Mouse (Mus musculus): ENCODE measurements around the gene Med15.
A peak's percentile ranks its signal among the peaks of the same experiment; 100 is the strongest.
"Not testable (repeated sequence)": the region's sequence is repeated elsewhere in the genome, so short reads cannot be mapped to it uniquely, and the experiment has no call there.

The Med15 gene

DNA sequence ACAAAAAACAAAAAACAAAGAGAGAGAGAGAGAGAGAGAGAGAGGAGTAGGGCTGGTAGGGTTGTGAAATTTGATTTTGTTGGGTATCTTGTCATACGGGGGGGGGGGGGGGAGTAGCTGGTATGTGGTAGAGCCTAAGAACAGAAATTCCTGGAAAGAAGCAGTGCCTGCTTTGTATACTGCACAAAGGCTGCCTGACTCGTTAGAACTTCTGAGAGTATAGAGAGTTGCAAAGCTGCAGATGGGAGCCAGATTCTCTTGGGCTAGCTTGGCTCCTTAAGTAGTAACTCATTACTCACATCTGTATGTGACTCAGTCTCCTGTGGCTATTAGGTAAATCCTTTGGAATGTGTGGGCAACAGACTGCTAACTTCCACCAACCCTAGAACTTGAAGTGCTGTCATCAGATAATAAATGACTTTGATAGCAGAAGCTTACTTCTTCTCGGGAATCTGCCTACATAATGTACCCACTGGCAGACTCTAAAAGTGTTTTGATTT lies at the start of gene Med15:
Gene Med15 (minus strand): TSS at position 51 of the 500 bp plus-strand sequence.
- no peak for DNase-seq (ENCODE audit: low read depth)

DNA sequence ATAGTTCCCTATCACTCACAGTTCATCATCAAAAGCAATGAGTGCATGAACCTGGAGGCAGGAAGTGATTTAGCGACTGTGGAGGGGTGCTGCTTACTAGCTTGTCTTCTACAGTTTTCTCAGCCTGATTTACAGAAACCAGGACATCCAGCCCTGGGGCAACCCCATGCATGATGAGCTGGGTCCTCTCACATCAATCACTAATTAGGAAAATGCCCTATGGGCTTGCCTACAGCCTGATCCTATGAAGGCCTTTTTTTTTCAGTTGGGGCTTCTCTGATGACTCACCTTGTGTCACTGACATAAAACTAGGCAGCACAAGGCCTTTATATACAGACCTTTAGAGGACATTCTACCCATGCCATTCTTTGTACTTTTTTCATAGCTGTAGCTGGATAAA lies 47.0 kb upstream of the Med15 start:
- DNase-seq (ENCODE audit: low read depth), result no peak

DNA sequence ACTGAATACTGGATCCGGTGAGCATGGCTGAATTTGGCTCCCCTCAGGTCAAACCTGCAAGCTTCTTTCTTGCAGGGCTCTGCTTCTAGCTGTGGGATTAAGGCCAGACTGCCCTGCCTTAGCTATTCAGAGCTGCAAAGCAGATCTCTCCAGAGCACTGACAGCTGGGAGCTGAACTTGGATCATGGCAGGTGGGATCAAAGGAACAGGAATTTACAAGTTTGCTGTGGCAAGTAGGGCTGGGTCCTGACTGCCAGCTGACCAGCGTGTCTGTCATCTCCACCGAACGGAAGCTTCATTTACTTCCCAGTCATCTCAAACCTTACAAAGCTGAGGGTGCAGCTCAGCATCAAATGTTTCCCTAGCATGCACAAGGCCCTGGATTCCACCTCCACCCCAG lies 45.5 kb upstream of the Med15 start:
- no peak for DNase-seq (ENCODE audit: low read depth)

DNA sequence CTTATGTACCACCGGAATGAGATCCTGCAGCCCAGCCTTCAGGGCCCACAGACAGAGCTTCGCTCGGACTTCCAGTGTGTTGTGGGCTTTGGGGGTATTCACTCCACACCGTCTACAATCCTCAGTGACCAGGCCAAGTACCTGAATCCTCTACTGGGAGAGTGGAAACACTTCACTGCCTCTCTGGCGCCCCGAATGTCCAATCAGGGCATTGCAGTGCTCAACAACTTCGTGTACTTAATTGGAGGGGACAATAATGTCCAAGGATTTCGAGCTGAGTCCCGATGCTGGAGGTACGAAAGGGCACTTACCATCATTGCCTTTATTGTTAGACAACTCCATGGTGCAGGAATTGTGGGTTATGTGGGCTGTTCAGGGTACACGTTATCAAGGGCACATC lies 44.1 kb upstream of the Med15 start:
- peak; percentile 37 for DNase-seq (ENCODE audit: low read depth)

DNA sequence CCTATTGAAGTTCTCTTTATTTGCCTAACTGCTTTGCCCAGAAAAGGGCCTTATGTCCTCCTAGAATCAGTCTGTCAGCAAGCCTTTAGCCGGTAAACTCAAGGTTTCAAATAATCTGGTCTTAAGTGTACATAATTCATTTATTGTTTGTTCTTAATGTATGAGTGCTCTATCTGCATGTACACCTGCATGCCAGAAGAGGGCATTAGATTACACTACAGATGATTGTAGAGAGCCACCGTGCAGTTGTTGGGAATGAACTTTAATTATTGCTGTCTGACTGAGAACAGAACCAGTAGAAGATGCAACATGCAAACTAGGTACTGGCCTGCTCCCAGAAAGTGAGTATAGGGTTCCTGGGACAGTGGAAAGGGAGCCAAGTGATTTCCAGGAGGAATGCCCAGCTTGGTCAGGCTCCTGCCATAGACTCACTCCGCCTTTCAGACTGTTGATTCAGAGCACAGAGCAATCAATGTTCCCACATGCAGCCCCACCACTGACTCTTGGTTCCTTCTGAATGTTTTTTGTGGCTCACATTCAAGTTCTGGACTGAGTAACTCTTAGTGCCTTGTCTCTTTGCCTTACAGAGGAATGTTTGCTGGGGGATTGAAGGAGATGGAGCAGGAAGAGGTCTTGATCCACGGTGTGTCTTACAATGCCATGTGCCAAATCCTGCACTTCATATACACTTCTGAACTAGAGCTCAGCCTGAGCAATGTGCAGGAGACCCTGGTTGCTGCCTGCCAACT lies 38.6 kb upstream of the Med15 start:
- no peak for DNase-seq (ENCODE audit: low read depth)

DNA sequence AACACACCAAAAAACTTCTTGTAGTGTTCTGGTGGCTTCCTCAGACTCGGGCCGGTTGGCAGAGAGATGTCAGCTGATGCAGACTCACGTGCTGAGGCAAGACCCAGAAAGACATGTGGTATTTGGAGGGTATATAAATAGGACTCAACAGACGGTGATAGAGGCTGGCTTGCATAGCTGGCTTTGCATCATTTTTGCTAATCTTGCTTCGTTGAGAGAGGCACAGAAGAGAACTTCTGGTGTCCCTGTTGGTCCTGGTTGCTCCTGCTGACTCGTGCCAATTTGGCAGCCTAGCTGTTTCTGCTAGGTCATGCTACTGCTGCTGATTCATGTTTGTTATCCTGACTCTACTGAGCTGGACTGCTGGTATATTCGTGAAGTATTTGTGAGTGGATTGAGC lies 36.1 kb upstream of the Med15 start:
- no peak for DNase-seq (ENCODE audit: low read depth)

DNA sequence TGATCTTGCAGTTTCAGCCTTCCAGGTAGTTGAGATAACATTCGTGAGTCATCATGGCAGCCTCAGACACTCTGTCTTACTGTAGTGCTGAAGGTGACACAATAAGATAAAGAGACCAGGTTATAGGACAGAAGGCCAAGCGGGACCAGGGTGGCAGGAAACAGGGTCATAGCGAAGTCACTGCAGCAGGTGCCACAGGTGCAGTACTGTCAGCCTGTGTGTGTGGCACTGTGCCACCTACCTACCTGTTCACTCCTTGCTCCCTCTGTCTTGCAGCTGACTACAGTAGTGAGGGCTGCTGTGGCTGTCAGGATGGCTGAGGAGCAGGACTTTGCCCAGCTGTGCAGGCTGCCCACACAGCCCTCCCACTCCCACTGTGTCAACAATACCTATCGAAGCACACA lies 31.4 kb upstream of the Med15 start:
- no peak for DNase-seq (ENCODE audit: low read depth)

DNA sequence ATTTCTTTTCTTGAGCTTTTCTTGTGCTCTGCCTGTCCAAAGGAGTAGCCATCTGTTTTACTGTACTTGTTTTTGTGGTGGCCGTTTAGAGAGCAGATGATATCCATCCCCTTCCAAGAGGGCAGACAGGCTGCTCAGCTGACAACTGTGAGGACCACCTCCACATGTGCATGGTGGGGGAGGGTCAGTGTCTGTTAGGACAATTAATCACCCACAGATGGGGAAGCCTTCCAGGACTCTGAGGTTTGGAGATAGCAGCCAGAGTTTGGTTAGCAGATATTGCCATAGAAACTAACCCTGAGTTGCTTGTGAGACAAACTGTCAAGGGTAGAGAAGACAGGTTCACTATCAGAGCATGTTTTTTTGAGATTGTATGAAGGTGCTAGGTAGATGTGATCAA lies 28.4 kb upstream of the Med15 start:
- DNase-seq (ENCODE audit: low read depth), result peak; percentile 47

DNA sequence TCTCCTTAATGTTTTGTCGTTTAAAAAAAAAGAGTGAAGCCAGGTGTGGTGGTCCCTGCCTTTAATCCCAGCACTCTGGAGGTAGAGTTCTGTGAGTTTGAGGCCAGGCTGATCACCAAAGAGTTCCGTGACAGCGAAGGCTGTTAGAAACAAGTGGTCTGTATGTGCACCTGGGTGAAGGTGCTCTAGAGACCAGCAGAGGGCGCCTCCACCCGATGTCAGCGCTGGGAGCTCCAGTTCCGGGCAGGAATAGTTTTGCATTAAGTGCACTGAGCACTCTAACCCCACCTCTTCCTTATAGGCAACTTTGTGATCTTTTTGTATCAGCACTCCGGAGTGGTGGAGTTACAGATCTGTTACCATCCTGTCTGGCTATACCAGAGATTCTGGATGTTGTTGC lies 28.0 kb upstream of the Med15 start:
- peak; percentile 28 for DNase-seq (ENCODE audit: low read depth)

DNA sequence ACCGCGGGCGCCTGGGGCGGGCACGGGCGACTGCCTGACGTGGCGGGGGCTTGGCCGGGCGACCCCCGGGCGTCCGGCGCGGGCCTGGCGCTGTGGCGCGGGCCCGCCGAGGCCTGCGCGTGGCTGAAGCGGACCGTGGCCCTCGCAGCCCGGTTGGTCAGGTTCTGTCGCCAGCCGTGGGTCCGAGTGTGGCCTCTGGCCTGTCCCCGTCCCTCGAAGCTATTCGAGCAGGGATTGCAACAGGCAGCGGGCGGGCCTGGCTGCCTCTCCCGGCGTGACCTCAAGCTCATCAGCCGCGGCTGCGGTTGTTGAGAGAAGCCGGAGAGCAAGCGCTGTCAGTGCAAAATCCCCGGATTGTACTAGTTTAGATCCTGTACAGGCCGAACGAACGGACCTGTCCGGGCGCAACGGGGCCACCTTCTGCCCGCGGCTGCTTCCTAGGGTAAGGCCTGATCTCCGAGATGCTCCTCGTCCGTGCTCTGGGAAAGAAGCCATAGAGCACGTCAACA lies 27.2 kb upstream of the Med15 start:
- DNase-seq (ENCODE audit: low read depth), result peak; percentile 39

DNA sequence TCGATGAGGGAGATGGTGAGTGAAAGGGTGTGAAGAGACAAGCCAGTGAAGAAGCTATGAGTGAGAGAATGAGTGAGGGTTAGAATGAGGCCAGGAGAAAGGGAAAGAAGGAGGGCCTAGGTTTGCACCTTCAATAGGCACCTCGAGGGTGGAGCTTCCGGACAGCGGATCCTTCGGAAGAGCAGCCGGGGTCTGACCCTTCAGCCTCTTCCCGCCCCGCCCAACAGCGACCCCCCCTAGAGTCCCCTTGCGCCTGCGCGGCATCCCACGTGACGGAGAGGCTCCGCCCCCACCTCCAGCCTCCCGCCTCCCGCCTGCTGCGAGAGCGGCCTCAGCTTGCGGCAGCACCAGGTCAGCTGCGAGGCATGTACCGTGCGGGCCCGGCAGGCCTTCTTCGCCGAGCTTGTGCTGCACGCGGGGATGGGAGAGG lies 26.7 kb upstream of the Med15 start, which contains the start of gene Klhl22:
Gene Klhl22 (plus strand): TSS at position 275 of the 430 bp plus-strand sequence.
- peak; percentile 50 for DNase-seq (ENCODE audit: low read depth)

DNA sequence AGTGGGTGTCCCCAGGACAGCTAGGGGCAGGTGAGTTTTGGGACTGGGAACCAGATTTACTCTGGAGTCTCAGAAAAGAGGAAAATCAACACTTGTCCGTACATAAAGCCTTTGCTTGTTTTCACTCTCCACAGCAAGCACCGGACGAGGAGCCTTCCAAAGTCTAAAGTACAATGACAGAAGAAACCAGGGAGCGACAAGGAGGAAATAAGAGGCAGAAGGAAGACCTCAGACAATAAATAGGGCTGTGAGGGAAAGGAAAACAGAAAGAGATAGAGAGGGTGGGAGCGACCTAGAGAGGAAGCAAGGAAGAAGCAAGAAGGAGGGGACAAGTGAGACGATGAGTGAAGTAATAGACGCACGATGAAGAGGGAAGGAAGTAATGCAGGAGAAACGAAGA lies 26.2 kb upstream of the Med15 start:
- no peak for DNase-seq (ENCODE audit: low read depth)

DNA sequence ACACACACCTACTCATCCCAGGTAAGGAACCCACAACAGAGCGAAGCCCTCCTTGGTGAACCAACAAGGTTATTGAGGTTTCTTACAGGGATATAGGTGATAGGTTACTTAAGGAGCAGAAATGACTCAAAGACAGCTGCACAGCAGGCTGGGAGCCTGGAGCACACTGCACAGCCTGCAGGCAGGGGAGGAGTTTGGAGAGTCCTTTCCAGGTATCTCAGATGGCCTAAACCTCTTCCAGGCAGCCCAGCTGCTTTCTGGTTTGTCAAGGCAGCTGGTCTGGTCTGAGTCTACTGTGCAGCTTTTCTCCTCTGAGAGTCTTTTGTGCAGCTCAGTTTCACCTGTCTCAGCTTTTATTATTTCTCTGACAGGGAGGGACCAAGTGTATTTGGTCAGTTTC lies 25.1 kb upstream of the Med15 start:
- no peak for DNase-seq (ENCODE audit: low read depth)

DNA sequence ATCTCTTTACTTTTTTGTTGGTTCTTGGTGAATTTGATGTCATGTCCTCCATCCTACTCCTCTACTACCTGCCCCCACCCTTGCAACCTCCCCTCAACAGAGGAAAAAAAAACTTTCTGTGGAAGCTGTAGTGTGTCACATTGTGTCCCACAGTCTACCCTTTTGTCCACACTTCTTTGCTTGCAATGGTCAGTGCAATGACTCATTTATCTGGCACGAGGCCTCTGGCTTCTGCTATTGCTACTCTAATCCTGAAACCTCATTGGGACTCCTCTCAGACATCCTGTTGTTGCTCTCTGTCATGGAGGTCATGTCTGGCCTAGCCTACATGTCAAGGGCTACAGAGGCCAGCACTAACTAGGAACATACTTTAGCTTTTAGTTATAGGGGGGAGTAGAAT lies 21.0 kb upstream of the Med15 start:
- no peak for DNase-seq (ENCODE audit: low read depth)

DNA sequence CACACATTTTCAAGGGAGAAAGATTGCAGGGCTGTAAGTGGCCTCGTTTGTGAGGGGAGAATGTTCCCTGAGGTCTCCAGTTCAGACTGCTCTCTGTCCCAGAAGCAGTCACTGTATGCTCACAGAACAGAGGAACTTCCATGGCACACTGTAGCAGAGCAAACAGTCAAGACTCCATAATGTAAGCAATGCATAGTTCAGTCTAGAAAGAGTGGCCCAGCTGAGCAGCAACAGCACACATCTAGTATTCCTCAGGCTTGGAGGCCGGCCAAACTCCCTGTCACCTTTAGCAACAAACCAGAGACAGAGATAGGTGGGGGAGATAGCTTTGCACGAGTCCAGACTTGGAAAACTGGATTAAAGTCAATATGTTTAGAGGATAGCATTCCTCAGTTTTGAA lies 20.3 kb upstream of the Med15 start:
- DNase-seq (ENCODE audit: low read depth), result no peak

DNA sequence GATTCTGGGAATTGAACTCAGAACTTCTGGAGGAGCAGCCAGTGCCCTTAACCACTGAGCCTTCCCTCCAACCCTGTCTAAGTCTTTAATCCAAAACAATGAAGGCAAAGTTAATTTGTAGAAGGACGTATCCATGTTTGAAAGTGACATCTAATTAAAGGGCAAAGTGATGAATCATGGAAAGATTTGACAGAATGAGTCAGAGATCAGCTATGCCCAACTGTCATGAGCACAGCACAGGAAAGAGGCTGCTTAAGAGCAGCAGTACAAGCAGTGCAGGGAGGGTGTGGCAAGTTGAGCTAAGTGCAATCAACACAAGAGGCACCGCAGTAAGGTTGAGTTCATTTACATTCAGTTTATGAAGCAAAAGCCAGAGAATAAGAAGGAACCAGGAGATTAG lies 12.4 kb upstream of the Med15 start:
- no peak for DNase-seq (ENCODE audit: low read depth)

DNA sequence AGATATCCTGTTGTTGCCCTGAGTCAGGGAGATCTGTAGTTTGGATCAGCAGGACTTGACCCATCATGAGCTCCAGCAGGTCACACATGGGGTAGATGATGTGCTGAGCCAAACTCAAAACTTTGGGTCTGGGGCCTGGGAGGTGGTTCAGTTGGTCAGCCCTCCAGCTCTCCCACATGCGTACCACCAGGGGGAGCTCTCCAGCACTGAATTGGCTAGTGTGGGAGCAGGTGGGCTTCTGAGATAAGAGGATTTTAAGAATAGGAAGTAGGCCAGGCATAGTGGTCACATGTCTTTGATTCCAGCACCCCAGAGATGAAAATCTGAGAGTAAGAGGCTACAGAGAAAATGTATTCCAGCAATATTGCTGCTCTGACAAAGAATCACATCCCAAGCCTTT lies 11.8 kb upstream of the Med15 start:
- DNase-seq (ENCODE audit: low read depth), result peak; percentile 61

DNA sequence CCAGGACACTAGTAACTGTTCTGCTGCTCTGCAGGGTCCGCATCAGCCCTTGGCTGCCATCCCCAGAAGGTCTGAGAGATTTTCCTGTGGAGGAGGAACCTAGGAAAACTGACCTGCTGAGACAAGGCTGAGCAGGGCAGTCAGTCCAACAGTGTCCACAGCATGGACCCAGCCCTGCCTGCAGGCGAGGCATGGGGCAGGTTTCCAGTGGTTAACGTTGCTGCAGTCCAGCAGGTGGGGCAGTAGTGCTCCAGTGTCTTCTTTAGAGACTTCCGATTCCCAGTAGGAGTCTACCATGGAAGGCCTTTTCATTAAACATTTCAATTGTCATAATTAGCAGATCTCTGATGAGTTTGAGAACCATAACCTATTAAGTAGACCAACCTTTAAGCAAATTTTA lies 10.6 kb upstream of the Med15 start:
- DNase-seq (ENCODE audit: low read depth), result no peak

DNA sequence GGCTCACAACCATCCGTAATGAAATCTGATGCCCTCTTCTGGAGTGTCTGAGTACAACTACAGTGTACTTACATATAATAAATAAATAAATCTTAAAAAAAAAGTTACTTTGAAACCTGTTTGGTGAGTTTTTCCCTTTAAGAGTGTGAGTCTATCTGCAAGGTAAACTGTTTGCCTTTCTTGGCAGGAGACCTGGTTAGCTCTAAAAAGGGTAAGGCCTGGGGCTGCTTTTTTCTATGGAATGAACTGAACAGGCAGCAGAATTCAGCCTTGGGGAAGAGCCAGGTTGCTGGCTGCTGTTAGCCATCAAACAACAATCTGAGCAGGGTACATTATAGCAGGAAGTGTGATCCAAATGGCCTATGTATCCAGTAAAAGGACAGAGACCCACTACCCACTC lies 10.1 kb upstream of the Med15 start:
- no peak for DNase-seq (ENCODE audit: low read depth)

DNA sequence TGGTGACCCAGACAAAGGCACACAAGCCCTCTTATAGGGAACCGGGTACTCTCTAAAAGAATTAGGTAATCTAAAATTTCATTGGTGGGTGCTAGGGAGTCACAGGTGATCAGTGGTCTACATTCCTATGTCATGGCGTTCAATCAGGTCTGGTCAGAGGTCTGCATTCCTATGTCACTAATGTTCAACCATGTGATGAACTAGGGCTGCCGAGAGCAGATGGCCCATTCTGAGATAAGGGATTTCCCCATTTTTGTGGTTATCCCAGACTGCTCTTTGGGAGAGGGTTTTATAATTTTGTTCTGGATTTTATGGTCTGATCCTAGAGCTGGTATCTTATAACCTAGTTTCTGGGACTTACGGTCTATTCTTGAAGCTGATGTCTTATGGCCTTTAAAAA lies 7.4 kb upstream of the Med15 start:
- no peak for DNase-seq (ENCODE audit: low read depth)

DNA sequence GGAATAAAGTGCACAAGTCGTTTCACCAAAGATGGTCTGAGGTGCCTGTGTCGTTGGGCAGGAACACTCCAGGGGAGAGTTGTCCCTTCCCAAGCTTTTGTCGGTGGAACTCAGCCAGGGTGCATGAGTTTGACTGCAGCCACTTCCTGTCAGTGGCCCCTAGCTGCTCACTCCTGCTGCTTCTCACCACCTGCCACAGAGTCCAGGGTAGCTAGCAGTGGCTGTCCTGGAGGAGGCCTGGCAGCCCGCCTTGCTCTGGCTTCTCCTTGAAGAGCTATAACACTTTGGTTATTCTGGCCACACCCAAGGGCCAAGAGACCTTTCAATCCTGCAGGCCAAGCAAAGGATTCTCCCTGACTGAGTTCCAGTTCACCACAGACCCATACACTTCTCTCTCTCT lies 3.5 kb upstream of the Med15 start:
- no peak for DNase-seq (ENCODE audit: low read depth)

DNA sequence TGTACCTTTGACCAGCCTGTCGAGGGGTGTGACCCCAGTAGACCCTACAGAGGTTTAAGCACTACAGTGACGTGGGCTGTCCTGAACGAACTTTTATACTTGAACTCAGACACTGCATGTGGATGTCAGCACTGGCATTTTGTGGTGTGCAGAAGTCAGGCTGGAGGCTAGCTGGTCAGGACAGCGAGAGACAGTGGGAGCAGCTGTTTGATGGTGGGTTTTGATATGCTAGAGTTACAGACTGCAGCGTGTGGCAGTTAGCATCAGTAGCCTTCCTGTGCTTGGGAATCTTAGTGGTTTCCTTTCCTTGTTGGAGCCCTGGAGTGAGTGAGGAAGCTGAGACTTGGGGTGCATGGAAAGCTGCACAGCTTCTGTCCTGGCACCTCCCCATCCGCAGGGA lies 2.2 kb upstream of the Med15 start:
- not testable (repeated sequence) for DNase-seq (ENCODE audit: low read depth)

DNA sequence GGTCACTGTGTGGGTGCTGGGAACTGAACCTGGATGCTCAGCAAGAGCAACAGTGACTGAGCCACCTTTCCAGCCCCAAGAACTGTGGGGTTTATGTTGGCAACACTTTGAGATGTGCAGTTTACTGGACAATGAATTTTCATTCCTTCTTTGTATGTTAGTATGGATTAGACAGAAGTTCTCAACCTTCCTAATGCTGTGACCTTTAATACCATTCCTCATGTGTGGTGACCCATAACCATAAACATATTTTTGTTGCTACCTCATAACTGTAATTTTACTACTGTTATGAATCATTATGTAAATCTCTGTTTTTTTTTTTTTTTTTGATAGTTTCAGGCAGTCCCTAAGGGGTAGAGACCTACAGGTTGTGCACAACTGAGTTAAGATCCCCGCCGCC lies 955 bp upstream of the Med15 start:
- DNase-seq (ENCODE audit: low read depth), result no peak

DNA sequence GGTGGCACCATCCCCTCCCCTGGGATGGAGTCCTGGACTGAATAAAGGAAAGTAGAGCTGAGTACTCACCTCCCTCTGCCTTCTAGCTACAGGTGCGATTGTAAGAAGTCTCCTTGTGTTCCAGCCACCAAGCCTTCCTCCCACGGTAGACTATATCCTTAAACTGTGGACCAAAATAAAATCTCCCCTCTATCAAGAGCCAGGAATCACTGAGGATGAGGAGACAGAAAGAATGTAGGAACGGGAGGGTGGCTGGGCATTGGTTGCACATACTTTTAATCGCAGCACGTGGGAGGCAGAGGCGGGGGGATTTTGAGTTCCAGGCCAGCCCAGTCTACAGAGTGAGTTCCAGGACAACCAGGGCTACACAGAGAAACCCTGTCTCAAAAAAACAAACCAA lies 260 bp downstream of the Med15 start:
- DNase-seq (ENCODE audit: low read depth), result no peak
